Mouse (Mus musculus) left cerebral cortex, adult 8-10 months (tissue): ENCODE data around the gene Fam124a. TPM values are rescaled to one million over a fixed set of nuclear protein-coding genes. Genes with fewer than 3 reads are reported as not detected.
"Not testable (repeated sequence)": the region's sequence is repeated elsewhere in the genome, so short reads cannot be mapped to it uniquely, and the experiment has no call there.

Experiments
- DNase-seq, 2 experiments: peaks; one replicate each; pipeline ENCODE4 v3.0.0; 2022; ENCODE audit warnings: low spot score in 2 of 2
- total RNA-seq, 4 experiments: library from RNA; stranded (reverse); gene quantifications; 2 replicates each; pipeline ENCODE4 v1.2.4; 2022

The Fam124a gene
- 10 to 100 TPM; 15.4 to 23.0 (median 19.9) TPM for total RNA-seq

DNA sequence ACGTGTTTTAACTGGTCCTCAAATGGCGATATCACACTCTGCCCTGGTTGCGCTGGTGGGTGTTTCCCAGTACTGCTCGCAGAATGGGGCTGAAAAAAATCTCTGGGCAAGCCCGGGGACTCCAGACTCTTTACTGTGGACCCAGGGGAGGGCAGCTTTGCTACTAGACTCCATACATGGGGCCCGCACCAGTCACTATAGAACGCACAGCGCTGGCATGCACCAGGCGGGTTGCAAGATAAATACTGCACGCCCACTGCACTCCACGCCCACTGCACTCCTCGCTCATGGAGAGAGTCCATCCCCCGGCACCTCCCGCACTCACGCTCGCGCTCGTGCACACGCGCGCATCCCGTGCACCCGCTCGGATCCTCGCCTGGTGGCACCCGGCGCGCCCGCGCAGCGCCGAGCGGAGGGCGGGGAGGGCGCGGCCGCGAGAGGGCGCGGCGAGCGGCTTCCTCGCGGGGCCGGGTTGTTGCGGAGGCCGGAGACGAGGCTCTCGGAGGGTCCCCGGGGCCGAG, at the start of gene Fam124a:
Gene Fam124a, plus strand, starts transcription at position 429 of the 521 bp plus-strand sequence.
- peak; percentile 59 to 73 for DNase-seq

DNA sequence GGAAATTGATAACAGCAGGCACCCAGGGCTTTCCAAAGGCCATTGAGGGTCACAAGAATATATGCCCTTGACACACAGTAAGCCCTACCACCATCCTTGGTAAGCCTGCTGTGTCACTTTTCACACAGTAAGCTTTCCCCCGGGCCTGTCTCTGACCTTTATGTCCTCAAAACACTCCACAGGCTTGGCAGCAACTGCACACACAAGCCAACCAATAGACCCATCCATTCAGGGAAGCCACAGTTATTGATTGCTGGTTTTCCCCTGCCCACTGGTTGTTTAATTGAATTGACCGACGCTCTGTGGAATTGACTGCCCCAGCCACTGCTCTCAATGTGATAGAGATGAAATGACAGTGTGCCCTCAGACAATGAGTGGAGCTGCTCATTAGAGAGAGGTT, 49.3 kb upstream of the Fam124a start:
- no peak for DNase-seq

DNA sequence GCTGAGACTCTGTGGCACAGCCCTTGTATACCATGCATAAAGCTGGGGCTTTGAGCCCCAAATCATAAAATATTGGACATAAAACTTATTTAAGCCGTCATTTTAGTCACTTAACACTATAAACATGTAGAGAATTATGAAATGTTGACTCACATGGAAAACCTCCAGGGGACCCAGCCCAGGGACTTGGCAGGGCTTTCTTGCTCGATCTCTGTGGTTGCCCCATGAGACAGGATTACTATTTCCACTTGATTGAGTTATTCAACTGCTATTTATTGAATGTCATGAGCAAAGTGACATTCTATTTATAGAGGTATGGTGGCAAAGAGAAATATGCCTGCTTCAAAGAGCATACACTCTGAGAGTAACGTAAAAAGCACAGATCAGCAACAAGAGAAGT, 46.2 kb upstream of the Fam124a start:
- no peak for DNase-seq

DNA sequence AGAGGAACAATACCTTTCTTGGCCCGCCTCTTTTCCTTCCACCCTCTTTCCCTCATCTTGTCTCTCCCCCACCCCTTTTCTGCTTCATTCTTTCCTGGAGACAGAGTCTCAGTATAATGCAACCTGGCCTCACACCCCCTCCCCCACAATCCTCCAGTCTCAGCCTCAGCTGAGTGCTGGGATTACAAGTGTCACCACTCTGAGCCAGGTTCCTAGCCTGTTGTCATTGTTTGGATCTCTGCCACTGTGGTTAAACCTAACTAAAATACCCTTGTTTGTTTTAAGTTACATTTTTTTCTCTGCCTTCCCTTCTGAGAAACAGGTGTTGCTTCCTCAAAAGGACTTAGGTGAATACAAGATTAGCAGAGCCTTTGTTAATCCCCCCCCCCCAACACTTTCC, 42.7 kb upstream of the Fam124a start:
- no peak for DNase-seq

DNA sequence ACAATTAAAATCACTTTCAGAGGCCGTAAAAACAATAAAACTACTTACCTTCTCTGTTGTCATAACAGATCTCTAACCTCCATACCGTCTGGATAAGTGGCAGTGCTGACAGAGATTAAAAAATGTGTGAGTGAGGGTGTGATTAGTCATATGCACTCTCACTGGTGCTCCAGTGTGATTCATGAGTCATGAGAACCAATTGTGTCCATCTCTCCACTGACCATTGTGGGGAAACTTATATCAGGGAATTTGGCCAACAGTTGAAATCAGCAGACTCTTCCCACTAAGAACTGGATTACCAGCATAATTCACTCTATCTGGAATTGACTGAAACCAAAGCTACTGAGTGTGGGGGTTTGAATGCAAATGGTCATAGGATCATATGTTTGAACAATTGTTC, 24.6 kb upstream of the Fam124a start:
- no peak for DNase-seq

DNA sequence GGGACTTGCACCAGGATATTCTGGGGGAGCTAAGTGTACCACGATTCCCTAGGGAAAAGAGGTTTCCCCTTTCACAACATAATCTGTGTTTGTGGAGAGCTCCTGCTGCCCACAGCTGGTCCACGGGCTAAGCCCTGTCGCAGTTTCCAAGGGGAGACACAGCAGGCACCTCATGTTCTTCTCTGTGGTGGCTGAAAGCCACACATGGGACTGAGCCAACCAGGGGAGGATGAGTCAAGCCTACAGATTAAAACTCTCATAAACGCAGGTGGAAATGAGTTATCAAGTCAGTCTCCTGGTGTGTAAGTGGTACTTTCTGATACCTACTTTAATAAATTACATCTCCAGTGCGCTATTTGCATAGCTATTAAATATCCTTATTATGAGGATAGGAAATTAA, 19.4 kb upstream of the Fam124a start:
- DNase-seq: no peak

DNA sequence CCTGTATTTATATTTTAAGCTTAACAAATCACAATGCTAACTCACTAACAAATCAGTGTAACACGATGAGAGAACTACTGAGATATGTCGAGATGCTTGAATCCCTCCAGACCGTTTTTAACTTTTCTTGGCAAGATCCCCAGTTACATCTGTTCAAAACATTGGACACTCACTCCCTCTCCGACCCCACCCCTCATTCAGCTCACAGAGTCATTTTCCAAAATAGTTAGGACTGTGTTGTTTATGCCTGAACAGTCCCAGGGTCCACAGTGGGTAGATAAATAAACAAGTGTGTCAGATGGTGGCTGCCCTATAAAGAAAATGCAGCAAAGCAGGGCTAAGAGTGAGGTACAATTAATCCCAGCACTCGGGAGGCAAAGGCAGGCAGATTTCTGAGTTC, 18.5 kb upstream of the Fam124a start:
- no peak for DNase-seq

DNA sequence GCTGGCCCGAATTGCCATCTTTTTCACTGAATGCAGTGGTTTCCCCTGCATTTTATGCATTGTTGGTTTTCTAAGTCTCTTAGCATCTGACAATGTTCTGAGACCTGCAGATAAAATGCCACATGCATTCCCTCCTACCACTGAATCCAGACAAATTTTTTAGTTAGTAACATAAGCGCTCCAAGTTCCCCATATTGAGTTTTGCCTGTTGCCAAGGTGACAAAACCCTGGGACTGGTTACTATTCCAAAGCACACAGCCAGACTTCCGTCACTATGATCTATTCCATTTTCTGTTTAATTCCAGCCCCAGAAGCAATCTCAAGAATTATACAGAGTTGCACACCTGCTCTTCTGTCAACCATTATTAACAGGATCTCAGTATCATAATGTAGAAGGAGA, 15.7 kb upstream of the Fam124a start:
- no peak for DNase-seq

DNA sequence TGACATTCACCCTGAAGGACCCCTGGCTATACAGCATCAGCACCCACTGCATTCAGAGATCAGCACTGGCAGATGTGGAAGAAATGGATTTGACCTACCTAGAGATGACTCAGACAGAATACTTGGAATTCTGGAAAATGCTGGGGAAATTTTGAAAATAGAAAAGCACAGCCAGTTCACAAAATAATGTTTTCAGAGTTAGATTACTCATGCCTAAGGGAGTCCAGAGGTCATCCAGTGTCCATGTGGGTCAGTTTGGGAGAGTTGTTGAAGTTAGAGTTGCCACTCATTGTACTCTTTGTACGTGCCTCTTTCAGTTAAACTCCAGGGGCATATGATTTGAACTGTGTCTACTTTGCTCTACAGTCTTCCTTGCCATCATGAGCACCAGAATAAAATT, 13.8 kb upstream of the Fam124a start:
- no peak for DNase-seq

DNA sequence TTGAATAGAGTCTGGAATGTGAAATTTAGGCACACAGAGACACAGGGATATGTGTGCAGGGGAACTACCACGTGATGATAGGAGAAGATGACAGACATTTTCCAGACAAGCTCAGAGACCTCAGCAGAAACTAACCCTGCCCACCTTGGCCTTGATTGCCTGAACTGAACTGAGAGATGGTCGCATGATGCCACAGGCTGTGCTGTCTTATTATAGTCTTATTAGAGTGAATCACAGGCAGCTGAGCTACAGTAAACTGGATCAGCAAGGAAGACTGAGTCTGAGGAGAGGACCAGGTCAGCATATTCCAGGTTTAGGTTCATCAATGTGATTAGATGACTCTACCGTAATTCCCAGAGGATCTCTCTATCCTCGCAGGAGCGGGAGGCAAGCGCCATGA, 9.2 kb upstream of the Fam124a start:
- DNase-seq: no peak

DNA sequence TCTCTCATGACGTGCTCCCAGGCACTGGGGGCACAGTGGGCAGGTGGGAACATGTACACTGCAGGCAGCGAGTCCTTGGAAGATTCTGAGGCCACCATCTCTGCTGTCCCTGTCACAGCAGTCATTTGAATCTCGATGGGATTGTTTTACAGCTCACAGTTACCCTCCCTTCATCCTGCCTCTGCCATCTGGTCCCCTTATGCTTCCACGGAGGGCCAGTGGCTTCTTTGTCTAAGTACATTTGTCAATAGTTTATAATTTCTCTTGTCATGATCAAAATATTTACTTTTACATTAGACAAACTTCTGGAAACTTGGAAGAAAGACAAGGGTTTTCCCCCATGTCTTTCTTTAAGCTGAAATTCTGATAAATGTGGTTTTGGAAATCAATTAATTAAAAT, 8.8 kb upstream of the Fam124a start:
- no peak for DNase-seq

DNA sequence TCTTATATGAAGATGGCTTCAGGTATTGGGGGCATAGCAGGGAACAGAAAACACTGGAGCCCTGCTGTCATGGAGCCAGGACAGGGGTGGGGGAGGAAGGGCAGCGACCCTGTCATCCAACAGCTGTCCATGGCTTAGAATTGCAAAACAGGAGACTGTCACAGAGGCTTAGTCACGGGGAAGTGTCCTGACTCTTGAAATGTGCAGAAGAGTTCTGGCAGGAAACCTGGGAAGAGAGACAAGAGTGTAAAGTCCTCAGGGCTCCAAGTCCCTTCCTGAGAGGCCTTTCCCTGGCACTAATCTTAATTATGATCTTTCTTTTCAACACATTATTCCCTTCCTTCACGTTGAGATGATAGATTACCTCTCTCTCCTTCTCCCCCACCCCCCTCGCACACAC, 5.4 kb upstream of the Fam124a start:
- no peak for DNase-seq

DNA sequence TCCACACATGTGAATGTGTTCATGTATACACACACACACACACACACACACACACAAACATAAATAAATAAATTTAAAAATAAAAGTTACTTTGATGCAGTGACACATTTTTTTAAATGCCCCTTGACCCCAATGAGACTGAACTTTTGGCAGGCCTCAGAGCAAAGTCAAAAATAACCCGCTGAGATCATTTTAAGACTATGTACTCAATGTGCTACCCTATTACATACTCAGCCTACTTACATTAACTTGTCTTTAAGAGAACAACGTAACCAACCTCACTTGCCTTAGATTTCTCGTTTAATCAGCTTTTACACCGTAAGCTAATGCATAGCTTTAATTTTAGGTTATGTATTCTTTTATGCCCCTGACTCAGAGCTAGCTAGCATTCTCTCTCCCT, 2.8 kb upstream of the Fam124a start:
- DNase-seq: no peak

DNA sequence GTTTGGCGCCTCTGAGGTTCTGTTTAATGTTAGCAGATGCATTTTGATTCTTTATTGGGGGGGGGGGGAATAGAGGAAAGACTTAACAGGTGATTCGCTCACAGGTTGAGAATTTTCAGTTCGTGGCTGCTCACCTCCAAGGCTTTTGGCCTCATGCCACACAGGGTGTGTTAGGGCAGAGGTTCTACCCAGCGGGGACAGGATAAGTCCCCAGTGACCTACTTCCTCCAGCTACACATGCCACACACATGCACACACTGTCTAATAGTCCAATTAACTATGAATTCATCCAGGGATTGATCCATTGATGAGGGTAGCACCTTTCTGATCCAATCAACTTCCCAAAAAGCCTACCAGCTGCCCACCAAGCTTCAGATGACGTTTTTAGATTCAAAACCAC, 1.8 kb upstream of the Fam124a start:
- no peak for DNase-seq

DNA sequence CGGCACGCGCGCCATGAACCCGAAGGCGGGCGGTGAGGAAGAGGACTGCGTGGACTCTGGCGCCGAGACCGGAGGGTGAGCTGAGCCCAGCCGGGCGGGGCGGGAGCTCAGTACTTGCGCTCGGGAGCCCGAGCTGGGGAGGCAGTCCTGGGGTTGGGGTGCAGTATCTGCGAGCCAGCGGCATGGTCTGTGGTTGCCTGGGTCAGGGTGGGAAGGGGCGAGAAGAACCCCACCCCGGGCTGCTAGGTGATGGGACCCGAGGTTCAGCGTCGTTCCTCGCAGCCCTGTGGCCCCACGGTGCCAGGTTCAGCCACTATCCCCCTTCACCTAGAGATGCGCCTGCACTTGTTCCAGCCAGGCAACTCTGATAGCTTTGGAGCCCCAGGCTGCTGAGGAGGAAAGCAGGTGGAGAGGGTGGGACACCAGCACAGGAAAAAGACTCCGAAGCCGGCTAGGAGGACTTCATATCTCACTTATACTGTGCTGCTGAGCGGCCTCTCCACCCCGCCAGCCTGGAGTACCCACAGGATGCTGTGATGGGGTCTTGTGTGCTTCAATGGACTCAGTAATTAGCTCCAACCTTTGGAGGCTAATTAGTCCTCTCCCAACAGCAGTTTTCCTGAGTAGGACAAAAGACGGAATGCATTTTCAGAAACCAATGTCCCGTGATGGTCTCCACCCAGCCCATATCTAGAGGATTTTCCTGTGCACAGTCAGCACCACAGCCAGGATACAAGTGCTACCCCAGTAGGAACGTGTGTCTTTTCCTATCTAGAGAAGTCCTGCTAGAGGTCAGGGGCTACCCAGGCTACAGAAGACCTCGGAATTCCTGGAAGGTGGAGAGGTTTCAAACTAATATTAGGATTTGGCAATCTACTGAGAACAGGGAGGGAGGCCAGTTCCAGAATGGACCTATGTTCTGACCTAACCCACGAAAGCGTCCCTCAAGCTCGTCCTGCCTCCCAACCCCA, 588 bp downstream of the Fam124a start:
- peak in 1 of 2 experiments; percentile 10 for DNase-seq

DNA sequence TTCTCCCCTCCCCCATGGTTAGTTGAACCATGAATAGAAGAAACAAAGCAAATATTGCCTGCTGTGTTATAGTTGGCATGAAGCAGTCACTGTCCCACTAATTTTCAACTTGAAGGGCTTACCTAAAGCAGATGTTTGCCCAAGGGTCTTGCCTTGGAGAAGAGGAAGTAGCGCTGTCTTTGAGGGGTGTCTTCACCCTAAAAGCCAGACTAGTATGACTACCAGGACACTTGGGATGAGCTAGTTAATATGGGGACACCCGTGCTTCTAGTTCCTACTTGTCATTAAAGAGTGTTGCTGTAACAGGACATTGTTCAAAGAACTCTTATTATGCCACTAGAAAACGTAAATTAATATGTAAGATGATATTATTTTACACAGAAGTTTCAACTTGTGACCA, 1.6 kb downstream of the Fam124a start:
- DNase-seq: no peak

DNA sequence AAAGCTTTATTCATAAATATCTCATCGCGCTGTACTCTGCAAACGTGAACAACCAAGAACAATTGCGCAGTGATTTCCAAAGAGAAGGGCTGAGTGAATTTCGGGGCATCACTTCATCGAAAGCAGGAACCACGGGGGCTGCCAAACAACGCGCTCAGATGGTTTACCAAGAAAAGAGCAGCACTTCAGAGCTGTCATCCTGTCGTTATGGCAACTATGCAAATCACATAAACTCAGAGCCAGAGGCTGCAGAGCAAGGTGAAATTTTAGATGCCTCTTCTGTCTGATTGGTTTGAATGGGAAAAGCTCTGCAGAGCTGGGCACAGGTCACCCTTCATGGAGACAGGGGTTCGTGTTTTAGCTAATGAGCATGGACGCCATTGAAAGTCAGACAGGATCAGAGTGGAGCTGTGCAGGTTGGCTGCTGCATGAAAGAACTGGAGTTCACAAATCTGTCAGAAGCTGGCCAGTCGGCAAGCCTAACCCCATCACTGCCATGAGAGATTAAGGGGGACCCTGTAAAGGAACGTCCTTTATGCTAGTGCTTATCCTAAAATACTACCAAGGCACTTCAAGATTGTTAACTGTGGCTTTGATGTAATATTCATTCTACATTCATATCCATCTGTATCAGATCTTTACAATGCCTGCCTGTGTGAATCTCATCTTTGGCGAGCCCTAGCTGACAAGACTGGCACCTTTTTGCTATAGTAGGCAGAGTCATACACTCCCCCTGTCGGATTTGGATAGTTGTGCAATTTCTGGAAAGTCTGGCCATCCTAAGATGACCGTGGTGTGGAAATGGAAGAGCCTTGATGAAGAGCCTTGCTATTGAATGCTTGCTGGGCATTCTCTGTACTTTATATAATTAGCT, 6.6 kb downstream of the Fam124a start:
- DNase-seq: peak in 1 of 2 experiments; percentile 46

DNA sequence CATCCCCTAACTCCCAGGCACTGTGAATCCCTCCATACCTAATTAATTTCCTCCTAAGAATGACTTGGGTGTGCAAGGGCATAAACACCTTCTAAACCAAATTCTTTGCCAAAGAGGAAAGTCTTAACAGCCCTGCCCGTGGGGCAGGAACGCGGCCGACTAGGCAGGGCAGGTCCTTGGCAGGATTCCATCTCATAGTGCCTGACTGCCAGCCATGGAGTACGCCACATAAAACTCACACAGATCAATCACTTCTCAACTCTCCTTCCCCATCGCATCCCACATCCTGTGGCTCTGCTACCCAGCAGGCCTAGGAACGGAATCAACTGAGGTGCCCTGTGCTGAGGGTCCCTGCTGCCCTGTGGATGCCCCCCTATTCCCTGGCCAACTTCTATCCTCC, 8.1 kb downstream of the Fam124a start:
- no peak for DNase-seq

DNA sequence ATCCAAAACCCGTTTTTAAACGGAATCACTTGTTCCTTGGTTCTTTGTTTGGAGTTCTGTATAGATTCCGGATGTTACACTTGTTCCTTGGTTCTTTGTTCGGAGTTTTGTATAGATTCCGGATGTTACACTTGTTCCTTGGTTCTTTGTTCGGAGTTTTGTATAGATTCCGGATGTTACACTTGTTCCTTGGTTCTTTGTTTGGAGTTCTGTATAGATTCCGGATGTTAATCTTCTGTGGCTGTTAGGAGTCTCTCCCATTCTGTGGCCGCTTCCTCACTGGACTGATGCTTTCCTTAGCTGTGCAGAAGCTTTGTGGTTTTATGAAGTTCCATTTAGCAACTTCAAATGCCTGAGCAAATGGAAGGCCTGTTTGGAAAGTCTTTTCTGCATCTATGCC, 11.3 kb downstream of the Fam124a start, which contains the start of gene Gm4131:
Gene Gm4131, minus strand, starts transcription at position 101 of the 400 bp plus-strand sequence.
- DNase-seq: not testable (repeated sequence)

DNA sequence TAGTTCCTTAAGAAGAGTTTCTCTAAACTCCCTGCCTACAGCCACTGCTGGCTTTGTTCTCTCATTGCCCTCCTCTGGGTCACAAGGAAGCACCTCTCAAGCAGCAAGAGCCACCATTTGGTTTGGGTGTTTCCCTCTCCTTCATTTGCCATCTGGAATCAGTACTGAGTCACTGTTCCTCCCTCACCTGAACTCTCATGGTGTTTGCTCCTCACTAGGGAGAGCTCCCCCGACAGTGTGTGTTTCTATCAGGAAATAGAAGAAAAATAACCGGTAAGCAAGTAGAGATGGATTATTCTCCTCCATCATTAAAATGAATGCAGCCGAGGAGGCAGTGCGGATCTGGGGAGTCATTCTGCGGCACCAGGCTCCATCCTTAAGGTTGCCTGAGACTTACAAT, 13.9 kb downstream of the Fam124a start:
- DNase-seq: no peak

DNA sequence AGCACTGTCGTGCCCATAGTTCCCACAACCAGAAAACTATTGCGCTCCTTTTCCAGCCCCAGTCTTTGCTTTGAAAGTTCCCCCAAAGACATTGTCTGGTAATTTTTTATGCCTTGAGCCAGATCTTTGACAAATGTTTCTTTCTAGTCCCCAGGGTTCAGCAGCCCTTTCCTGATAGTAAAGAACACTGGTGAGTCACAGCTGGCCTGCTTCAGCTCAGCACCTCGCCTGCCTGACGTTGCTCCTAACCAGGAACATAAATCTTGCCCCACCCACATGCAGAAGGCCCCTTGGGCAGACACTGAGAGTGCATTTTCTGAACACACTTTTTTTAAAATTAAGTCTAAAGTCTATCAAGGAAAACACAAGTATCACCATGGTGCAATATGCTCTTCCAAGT, 14.8 kb downstream of the Fam124a start:
- no peak for DNase-seq

DNA sequence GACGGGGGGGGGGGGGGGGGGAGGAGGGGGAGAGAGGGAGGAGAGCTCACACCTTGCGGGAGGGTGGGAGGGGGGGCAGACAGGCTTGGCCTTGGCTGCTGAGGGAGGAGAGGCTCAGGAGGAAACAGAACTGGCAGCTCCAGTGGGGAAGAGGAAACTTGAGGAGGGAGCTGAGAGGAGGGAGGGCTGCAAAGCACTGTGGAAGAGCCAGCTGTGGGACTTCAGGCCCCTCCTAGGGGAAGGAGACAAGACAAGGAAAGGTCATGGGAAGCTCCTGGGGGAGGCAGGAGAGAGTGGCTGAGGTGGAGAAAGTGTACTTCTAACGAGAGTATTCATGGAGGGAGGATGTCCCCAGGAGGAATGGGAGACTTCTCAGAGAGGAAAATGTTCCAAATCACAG, 17.9 kb downstream of the Fam124a start:
- no peak for DNase-seq
